Mouse (Mus musculus) heart, adult 2 months (tissue): ENCODE measurements at regions not wholly inside any gene's neighbourhood (a gene's known extent, or its start where the extent isn't known, plus 50 kb on each side); places are given as distances from the start of the nearest gene placed in this dataset.

ENCODE experiments used
- CTCF ChIP-seq: fragments of 200-600 bp; IDR thresholded peaks from 2 replicates; pipeline ENCODE4 v1.8.1; 2022; ENCODE audit warnings: antibody characterized with exemption, mild to moderate bottlenecking, moderate library complexity
- EP300 ChIP-seq: fragments of 200-500 bp; IDR thresholded peaks from 2 replicates; pipeline ENCODE4 v1.6.1; 2011; ENCODE audit warnings: low read depth, low read length, control low read depth; ENCODE audit not compliant: insufficient read depth

DNA sequence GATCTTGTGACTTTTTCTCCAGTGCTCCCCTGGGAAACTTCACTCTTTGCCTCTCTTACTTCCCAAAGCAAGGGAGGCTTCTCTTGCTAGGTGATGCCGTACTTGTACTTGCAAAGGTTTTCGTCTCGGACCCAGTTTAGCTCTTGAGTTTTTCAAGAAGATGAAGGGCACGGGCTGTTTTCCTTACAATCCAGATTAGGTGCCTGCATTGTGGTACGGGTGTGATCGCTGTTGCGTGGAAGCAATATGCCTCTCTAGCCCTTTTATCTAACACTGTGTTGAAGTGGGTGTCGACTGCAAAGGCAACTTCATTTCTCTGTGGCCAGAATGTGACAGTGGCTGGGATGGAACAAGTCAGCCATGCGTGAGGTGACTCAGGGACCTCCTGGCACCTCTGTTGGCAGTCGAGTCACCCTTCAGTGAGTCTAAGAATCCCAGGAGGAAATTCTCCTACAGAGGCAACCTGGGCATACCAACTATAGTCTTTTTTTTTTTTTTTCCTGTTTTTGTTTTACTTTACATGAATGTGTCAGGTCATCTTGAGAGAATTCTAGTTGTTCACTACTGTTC, 138.7 kb upstream of the Dnajc19 start:
- TF ChIP-seq EP300 (no peak), CTCF (no peak)
